Mouse (Mus musculus) layer of hippocampus, adult 6 months (tissue): ENCODE measurements around the gene Prpmp5. TPM values are rescaled to one million over a fixed set of nuclear protein-coding genes. Genes with fewer than 3 reads are reported as not detected.

ENCODE experiments used
- long read RNA-seq, 2 experiments: library from polyadenylated mRNA; unstranded; transcript quantifications; one replicate each; pipeline ENCODE4 v2.0.0; 2019 to 2020
- polyA plus RNA-seq: library from polyadenylated mRNA; unstranded; fragments of <200 nt; fragmentation: Nextera tagmentation; gene quantifications from 2 replicates; pipeline ENCODE4 v1.2.3, GENCODE M21; 2021

Prpmp5 gene
- polyA plus RNA-seq, result not detected in 2 replicates
- long read RNA-seq, experiment 1, result 0 reads
- long read RNA-seq, experiment 2, result 0 reads

GRCm38 (mm10) chr6:132314657-132315056 is at the start of gene Prpmp5:
Gene Prpmp5, minus strand, starts transcription at chr6:132314757.

GRCm38 (mm10) chr6:132364034-132364433 is 49.5 kb upstream of the Prpmp5 start, which contains the start of gene Gm8882:
Gene Gm8882, minus strand, starts transcription at chr6:132364134.

Other genes with a start within 250 kb of the Prpmp5 start
- not detected in 2 replicates for gene Prb1, start 104.2 kb downstream of the Prpmp5 start, polyA plus RNA-seq
- gene Gm8882, start 49.4 kb upstream of the Prpmp5 start, polyA plus RNA-seq, result not detected in 2 replicates